Comparison of ENCODE assay signal across 1 mouse cellular context in genomic region chr6:29272312-29273072, GRCm38 (mm10).
TF ChIP-seq lines count a peak whose summit lies in the region.

Hilpda (plus strand) TSS chr6:29272488.

TF ChIP-seq in CH12.LX, 34 proteins besides CTCF, POLR2A, EP300 and RAD21 (continued from another document):
- TF ChIP-seq ETS1 (conservative IDR thresholded peaks at IDR 0.05; ENCODE audit: low read depth, low read length) = peak; percentile 84
- TF ChIP-seq GABPA (IDR thresholded peaks at IDR 0.05; ENCODE audit: insufficient replicate concordance, low read depth, low read length) = no peak
- TF ChIP-seq RCOR1 (conservative IDR thresholded peaks at IDR 0.05; ENCODE audit: low read depth, low read length) = no peak
- TF ChIP-seq POLR2AphosphoS2 (IDR thresholded peaks at IDR 0.05; ENCODE audit: low read depth, low read length) = no peak
- peak; percentile 76 for TF ChIP-seq CHD2 (IDR thresholded peaks at IDR 0.05; ENCODE audit: low read length)
- no peak for TF ChIP-seq MAFK (IDR thresholded peaks at IDR 0.05; ENCODE audit: insufficient replicate concordance, low read length)
- TF ChIP-seq ZKSCAN1 (IDR thresholded peaks at IDR 0.05; ENCODE audit: borderline replicate concordance, low read depth, low read length) = no peak
- TF ChIP-seq ELF1 (IDR thresholded peaks at IDR 0.05; ENCODE audit: low read depth, low read length) = no peak
- TF ChIP-seq MAZ (IDR thresholded peaks at IDR 0.05; ENCODE audit: low read depth, low read length) = no peak
- no peak for TF ChIP-seq E2F4 (IDR thresholded peaks at IDR 0.05; ENCODE audit: insufficient replicate concordance, low read depth, low read length)
- no peak for TF ChIP-seq MEF2A (IDR thresholded peaks at IDR 0.05; ENCODE audit: borderline replicate concordance, low read depth, low read length)
- peak; percentile 66 for TF ChIP-seq ZNF384 (IDR thresholded peaks at IDR 0.05; ENCODE audit: low read depth, low read length)
- TF ChIP-seq UBTF (IDR thresholded peaks at IDR 0.05; ENCODE audit: low read depth, low read length) = 0 out of 2 replicates have a peak, but pooled peaks have one; percentile 32
- TF ChIP-seq PAX5 (IDR thresholded peaks at IDR 0.05; ENCODE audit: low read length) = no peak
- peak; percentile 91; the same call in 1 of the 2 replicates for TF ChIP-seq MAX (IDR thresholded peaks at IDR 0.05; ENCODE audit: low read length)
- peak; percentile 80; the same call in 1 of the 2 replicates for TF ChIP-seq TCF12 (IDR thresholded peaks at IDR 0.05; ENCODE audit: low read depth, low read length)
- TF ChIP-seq ZC3H11A (IDR thresholded peaks at IDR 0.05; ENCODE audit: low read depth, low read length) = no peak
- TF ChIP-seq TBP (conservative IDR thresholded peaks at IDR 0.05; ENCODE audit: low read depth, low read length) = peak; percentile 87
- peak; percentile 49; the same call in 1 of the 2 replicates for TF ChIP-seq ZMIZ1 (IDR thresholded peaks at IDR 0.05; ENCODE audit: low read depth, low read length)
- TF ChIP-seq USF2 (conservative IDR thresholded peaks at IDR 0.05; ENCODE audit: low read depth, low read length) = no peak
- TF ChIP-seq CHD1 (IDR thresholded peaks at IDR 0.05; ENCODE audit: low read depth, low read length) = no peak
- no peak for TF ChIP-seq KAT2A (IDR thresholded peaks at IDR 0.05; ENCODE audit: insufficient replicate concordance, low read length)
- TF ChIP-seq NRF1 (IDR thresholded peaks at IDR 0.05; ENCODE audit: low read depth, low read length) = peak; percentile 94
